Mouse (Mus musculus) forebrain, postnatal 0 days (tissue): Measurements from ENCODE around the gene Lamp1. TPM values are rescaled to one million over a fixed set of nuclear protein-coding genes. Genes with fewer than 3 reads are reported as not detected.

Source experiments
- ATAC-seq: fragments of 200-750 bp; cut with Nextera tagmentation; 2 replicates; pipeline ENCODE4 v1.8.0; 2017; ENCODE audit warnings: mild to moderate bottlenecking, moderate library complexity
- DNase-seq: peaks from one replicate; pipeline ENCODE4 v3.0.0-alpha.2; 2015
- H3K27ac ChIP-seq: fragments of 300-500 bp; sonication (generic); 2 replicates; pipeline ENCODE4 v1.5.1; 2014; ENCODE audit warnings: low read depth, mild to moderate bottlenecking, antibody characterized with exemption, low read length, moderate library complexity, mixed read lengths
- H3K27me3 ChIP-seq: fragments of 300-500 bp; sonication (generic); 2 replicates; pipeline ENCODE4 v1.6.1; 2014; ENCODE audit warnings: mild to moderate bottlenecking, low read length, mixed read lengths; ENCODE audit not compliant: insufficient read depth
- H3K36me3 ChIP-seq: fragments of 300-500 bp; sonication (generic); 2 replicates; pipeline ENCODE4 v1.6.1; 2014; ENCODE audit warnings: mild to moderate bottlenecking, moderate library complexity; ENCODE audit not compliant: insufficient read depth
- H3K4me1 ChIP-seq: fragments of 300-500 bp; sonication (generic); 2 replicates; pipeline ENCODE4 v1.6.1; 2014; ENCODE audit warnings: antibody characterized with exemption; ENCODE audit not compliant: insufficient read depth
- H3K4me2 ChIP-seq: fragments of 300-500 bp; sonication (generic); 2 replicates; pipeline ENCODE4 v1.6.1; 2014; ENCODE audit warnings: low read depth, mild to moderate bottlenecking, moderate library complexity
- H3K4me3 ChIP-seq: fragments of 300-500 bp; sonication (generic); 2 replicates; pipeline ENCODE4 v1.5.1; 2014; ENCODE audit warnings: low read depth, low read length, mixed read lengths
- H3K9ac ChIP-seq: fragments of 300-500 bp; sonication (generic); 2 replicates; pipeline ENCODE4 v1.6.1; 2014; ENCODE audit warnings: mild to moderate bottlenecking
- H3K9me3 ChIP-seq: fragments of 300-500 bp; sonication (generic); 2 replicates; pipeline ENCODE4 v1.6.1; 2016; ENCODE audit warnings: low read length
- CTCF ChIP-seq: sonication (generic); IDR thresholded peaks from 2 replicates; pipeline ENCODE4 v1.5.1; 2016; ENCODE audit warnings: antibody characterized with exemption, control low read depth, low read depth
- WGBS: fragments of 180-500 bp; shearing (Covaris S2); extraction: QIAGEN DNeasy Blood & Tissue Kit; methylation state at CpG from one replicate; pipeline ENCODE4 v1.1.7; 2014; 5-methylcytosine and 5-hydroxymethylcytosine counted together
- microRNA counts: library from miRNA; unstranded; fragments of <30 nt; microRNA quantifications from one replicate; lab custom pipeline; 2015
- microRNA-seq, 2 experiments: library from miRNA; unstranded; fragments of <30 nt; microRNA quantifications; one replicate each; pipeline ENCODE4; 2016
- polyA plus RNA-seq: library from polyadenylated mRNA; unstranded; fragments of >200 nt; fragmentation: Nextera tagmentation; extraction: Ambion mirVana; gene quantifications from 2 replicates; pipeline ENCODE4 v1.2.1, GENCODE M21; 2015
- total RNA-seq: library from RNA; depleted of rRNA; stranded (reverse); fragments of >200 nt; gene quantifications from 2 replicates; pipeline ENCODE4 v1.2.3, GENCODE M21; 2014; rRNA removed

The Lamp1 gene
- total and polyA plus RNA-seq, 2 experiments from 2014 or later: 295 to 373 TPM

DNA sequence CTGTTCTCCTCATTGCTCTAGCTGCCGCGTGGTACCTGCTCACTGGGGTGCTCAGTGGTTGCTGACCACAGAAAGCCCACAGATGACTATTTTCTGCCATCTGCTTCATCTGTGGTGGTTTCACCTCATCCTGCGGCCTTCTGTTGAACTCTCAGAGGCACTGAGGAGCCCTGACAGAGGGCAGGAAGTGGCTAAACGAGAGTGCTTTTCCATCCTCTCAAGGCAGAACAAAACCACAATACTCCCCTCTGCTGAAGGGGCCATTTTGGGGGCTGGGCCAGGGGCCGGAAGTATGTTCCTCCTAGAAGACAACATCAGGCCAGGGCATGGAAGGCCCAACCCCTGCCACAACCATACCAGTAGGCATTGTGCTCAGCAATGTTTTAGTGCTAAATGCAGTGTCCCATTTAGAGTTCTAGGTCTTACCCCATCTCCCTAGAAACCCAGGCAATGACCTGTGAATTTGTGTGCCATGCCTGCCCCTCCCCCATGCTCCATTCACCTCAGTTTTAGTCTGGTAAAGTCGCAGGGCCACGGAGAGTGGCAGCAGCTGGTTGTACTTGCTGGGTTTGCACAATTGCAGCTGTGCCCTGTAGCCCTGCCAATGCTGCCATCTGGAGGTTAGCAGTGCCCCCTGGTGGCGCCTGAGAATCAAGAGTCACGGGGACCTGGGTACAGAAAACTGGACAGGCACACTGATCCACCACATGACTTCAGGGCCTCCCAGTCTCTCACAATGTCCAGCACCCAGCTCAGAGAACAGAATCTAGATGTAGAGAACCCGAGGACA is 54.7 kb downstream of the Lamp1 start:
- Histone ChIP-seq H3K27me3 (no peaks in the 10 kb centered on the region), H3K4me1 (0 out of 2 replicates have a peak, but pooled peaks cover 3% of the 10 kb centered on the region), H3K9ac (no peak overlapping the region), H3K36me3 (no peaks in the 10 kb centered on the region), H3K4me3 (peak overlapping the region; percentile 19; the same call in 1 of the 2 replicates), H3K27ac (no peak overlapping the region), H3K9me3 (no peaks in the 10 kb centered on the region), H3K4me2 (peak overlapping the region; percentile 45)
- ATAC-seq (peak; percentile 87), DNase-seq (peak; percentile 87)
- peak; percentile 87 for TF ChIP-seq CTCF
- WGBS: 22% methylated on average over 10 of the region's 10 CpGs

DNA sequence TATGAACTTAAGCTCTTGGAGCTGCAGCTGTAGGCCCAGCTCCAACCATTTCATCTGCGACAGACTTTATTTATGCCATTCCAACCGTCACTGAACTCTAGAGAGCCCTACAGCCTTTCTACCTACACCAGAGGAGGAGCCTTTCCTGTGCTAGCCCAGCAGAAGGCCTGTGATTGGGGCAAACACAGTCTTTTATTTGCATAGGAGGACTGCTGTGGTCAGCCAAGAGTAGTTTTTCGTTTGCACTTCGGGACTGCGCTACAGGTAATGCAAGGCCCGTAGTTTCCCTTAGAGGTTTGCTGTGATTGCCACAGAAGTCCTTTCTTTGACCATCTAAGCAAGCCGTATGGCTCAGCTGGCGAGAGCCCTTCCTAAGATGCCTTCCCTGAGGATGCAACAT is 57.4 kb downstream of the Lamp1 start:
- no peak for TF ChIP-seq CTCF
- no peak for DNase-seq
- H3K4me1 ChIP-seq: 0 out of 2 replicates have a peak, but pooled peaks cover 3% of the 10 kb centered on the region

DNA sequence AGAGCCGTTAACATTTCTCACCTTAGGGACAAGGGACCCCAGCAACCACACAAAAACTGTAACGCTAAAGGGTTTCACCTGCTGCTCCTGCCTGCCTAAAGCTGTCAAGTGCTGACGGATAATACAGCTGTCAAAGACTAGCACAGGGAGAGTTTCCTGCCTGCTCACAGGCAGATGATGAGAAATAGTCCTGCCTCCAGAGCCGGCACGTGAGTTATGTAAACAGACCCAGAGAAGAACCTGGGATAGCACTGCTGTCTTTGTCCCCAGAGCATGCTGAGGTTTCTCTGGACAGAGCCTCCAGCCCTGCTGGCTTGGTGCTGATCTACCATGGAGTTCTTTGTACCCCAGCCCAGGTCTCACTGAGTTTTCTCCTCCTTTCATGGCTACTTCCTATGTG is 58.1 kb downstream of the Lamp1 start:
- H3K9me3 ChIP-seq: no peaks in the 10 kb centered on the region
- H3K27ac ChIP-seq: no peak overlapping the region
- 66% methylated on average over 5 of the region's 5 CpGs for WGBS
- no peaks in the 10 kb centered on the region for H3K27me3 ChIP-seq
- ATAC-seq (no peak), DNase-seq (no peak)
- no peak overlapping the region for H3K9ac ChIP-seq
- no peak overlapping the region for H3K4me3 ChIP-seq
- no peak overlapping the region for H3K4me2 ChIP-seq
- no peaks in the 10 kb centered on the region for H3K36me3 ChIP-seq
- 0 out of 2 replicates have a peak, but pooled peaks cover 3% of the 10 kb centered on the region for H3K4me1 ChIP-seq
- TF ChIP-seq CTCF: no peak

More for the DNA sequence above, 57.4 kb downstream of the Lamp1 start:
- no peaks in the 10 kb centered on the region for H3K9me3 ChIP-seq
- no peaks in the 10 kb centered on the region for H3K27me3 ChIP-seq
- no peak overlapping the region for H3K4me3 ChIP-seq
- no peaks in the 10 kb centered on the region for H3K36me3 ChIP-seq
- H3K9ac ChIP-seq: no peak overlapping the region
- no peak overlapping the region for H3K27ac ChIP-seq
- no peak overlapping the region for H3K4me2 ChIP-seq
- 77% methylated on average over 8 of the region's 8 CpGs for WGBS
- ATAC-seq: no peak

DNA sequence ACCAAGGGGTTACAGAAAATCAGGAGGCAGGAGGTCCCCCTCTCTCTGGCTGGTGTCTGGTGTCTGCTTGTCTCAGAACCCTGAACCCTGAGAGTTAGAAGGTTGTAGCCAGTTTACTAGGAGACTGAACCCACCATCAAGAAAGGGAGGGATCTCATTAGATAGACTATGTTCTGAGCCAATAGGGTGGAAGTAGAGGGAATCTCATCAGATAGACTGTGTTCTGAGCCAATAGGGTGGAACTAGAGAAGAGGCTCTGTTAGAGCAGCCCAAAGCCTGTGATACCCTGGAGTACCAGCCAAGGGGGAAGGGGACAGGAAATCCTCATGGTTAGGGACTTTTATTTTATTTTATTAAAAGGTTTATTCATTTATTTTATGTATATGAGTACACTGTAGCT is 59.0 kb downstream of the Lamp1 start:
- Histone ChIP-seq H3K9me3 (no peaks in the 10 kb centered on the region), H3K4me3 (no peak overlapping the region), H3K36me3 (no peaks in the 10 kb centered on the region), H3K4me1 (0 out of 2 replicates have a peak, but pooled peaks cover 3% of the 10 kb centered on the region), H3K4me2 (no peak overlapping the region), H3K9ac (no peak overlapping the region), H3K27ac (no peak overlapping the region), H3K27me3 (no peaks in the 10 kb centered on the region)
- no peak for TF ChIP-seq CTCF
- DNase-seq: no peak
- no peak for ATAC-seq

DNA sequence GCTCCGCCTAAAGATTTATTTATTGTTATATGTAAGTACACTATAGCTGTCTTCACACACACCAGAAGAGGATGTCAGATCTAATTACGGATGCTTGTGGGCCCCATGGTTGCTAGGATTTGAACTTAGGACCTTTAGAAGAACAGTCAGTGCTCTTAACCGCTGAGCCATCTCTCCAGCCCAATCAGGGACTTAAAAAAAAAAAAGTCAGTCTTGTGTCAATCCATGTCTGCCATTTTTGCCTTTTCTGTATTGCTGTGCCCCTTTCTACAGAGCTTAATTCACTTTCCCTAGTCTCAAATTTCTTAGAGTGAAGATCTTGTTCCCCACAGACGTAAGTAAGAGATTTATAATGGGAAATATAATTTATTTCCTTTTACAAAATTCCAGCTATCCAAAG is 59.5 kb downstream of the Lamp1 start:
- H3K4me3 ChIP-seq: no peak overlapping the region
- H3K4me2 ChIP-seq: no peak overlapping the region
- no peak overlapping the region for H3K9ac ChIP-seq
- no peak for DNase-seq
- no peaks in the 10 kb centered on the region for H3K36me3 ChIP-seq
- no peaks in the 10 kb centered on the region for H3K9me3 ChIP-seq
- no peaks in the 10 kb centered on the region for H3K27me3 ChIP-seq
- H3K27ac ChIP-seq: no peak overlapping the region
- no peak for TF ChIP-seq CTCF
- 85% methylated on average over 4 of the region's 4 CpGs for WGBS
- no peak for ATAC-seq
- H3K4me1 ChIP-seq: no peaks in the 10 kb centered on the region

DNA sequence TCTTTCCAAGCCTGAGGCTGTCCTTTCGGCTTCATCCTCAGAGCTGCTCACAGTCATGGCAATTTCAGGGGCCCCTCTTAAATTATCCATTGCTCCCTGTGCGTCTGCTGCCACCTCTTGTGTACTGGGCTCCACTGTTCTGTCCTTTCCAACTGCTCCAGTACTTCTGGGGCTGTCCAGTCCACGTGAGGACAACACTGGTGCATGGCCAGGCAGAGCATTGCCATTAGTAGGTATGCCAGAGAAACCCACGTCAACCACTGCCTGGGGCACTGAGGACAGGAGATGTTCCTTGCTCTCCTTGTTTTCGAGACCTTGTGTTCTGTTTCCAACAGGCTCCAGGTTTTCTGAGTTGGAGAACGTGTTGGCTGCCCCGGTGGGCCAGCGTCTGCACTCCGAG is 65.5 kb downstream of the Lamp1 start:
- H3K36me3 ChIP-seq: no peaks in the 10 kb centered on the region
- no peak overlapping the region for H3K4me3 ChIP-seq
- no peak for DNase-seq
- H3K27ac ChIP-seq: no peak overlapping the region
- H3K9ac ChIP-seq: no peak overlapping the region
- H3K4me1 ChIP-seq: no peaks in the 10 kb centered on the region
- no peaks in the 10 kb centered on the region for H3K9me3 ChIP-seq
- no peak for TF ChIP-seq CTCF
- H3K27me3 ChIP-seq: no peaks in the 10 kb centered on the region
- H3K4me2 ChIP-seq: no peak overlapping the region
- 88% methylated on average over 9 of the region's 9 CpGs for WGBS
- ATAC-seq: no peak

MicroRNAs within 50 kb of the gene (microRNA counts, 519-probe panel; counts per million panel counts)
- microRNA mmu-miR-1968 (lab: Ali Mortazavi, UCI): not detected

Small RNAs within 50 kb of the gene (microRNA-seq; reads per million reads assigned to microRNA genes)
- gene Mir1968 (18.2 to 22.0 reads per million in 2 experiments), gene Mir7065 (0 to 0.24 reads per million in 2 experiments)

Other genes with a start within 250 kb of the Lamp1 start
- gene F7, start 133.1 kb upstream of the Lamp1 start, total RNA-seq: 0.08 and 0.33 TPM in 2 replicates
- 0.08 and 0.15 TPM in 2 replicates for gene F7, start 133.1 kb upstream of the Lamp1 start, polyA plus RNA-seq
- 0.15 and 0.33 TPM in 2 replicates for gene F10, start 121.9 kb upstream of the Lamp1 start, total RNA-seq
- 0.16 and 0.25 TPM in 2 replicates for gene F10, start 121.9 kb upstream of the Lamp1 start, polyA plus RNA-seq
- 0.24 TPM in 1 of 2 replicates, not detected in the other for gene Proz, start 98.2 kb upstream of the Lamp1 start, total RNA-seq
- gene Proz, start 98.2 kb upstream of the Lamp1 start, polyA plus RNA-seq: 0.91 TPM in 2 replicates
- gene Pcid2, start 53.7 kb upstream of the Lamp1 start, total RNA-seq: 27.1 and 30.3 TPM in 2 replicates
- gene Pcid2, start 53.7 kb upstream of the Lamp1 start, polyA plus RNA-seq: 25.8 and 32.2 TPM in 2 replicates
- gene Cul4a, start 53.5 kb upstream of the Lamp1 start, total RNA-seq: 72.6 and 101 TPM in 2 replicates
- gene Cul4a, start 53.5 kb upstream of the Lamp1 start, polyA plus RNA-seq: 52.8 and 59.4 TPM in 2 replicates
- 10.8 and 13.2 TPM in 2 replicates for gene Grtp1, start 41.5 kb downstream of the Lamp1 start, total RNA-seq
- gene Grtp1, start 41.5 kb downstream of the Lamp1 start, polyA plus RNA-seq: 17.2 and 22.7 TPM in 2 replicates
- 0.67 and 1.2 TPM in 2 replicates for gene Adprhl1, start 95.0 kb downstream of the Lamp1 start, total RNA-seq
- not detected in 2 replicates for gene Adprhl1, start 95.0 kb downstream of the Lamp1 start, polyA plus RNA-seq
- 33.7 and 34.3 TPM in 2 replicates for gene Dcun1d2, start 129.0 kb downstream of the Lamp1 start, total RNA-seq
- 24.2 and 27.2 TPM in 2 replicates for gene Dcun1d2, start 129.0 kb downstream of the Lamp1 start, polyA plus RNA-seq
- gene Tmco3, start 129.0 kb downstream of the Lamp1 start, total RNA-seq: 21.1 and 24.9 TPM in 2 replicates
- gene Tmco3, start 129.0 kb downstream of the Lamp1 start, polyA plus RNA-seq: 13.9 and 25.9 TPM in 2 replicates
- 80.4 and 81.5 TPM in 2 replicates for gene Tfdp1, start 179.6 kb downstream of the Lamp1 start, total RNA-seq
- 80.8 and 96.8 TPM in 2 replicates for gene Tfdp1, start 179.6 kb downstream of the Lamp1 start, polyA plus RNA-seq
- gene Atp4b, start 237.7 kb downstream of the Lamp1 start, total RNA-seq: not detected in 2 replicates
- gene Atp4b, start 237.7 kb downstream of the Lamp1 start, polyA plus RNA-seq: not detected in 2 replicates
- 0.14 TPM in 1 of 2 replicates, not detected in the other for gene Grk1, start 245.9 kb downstream of the Lamp1 start, total RNA-seq
- gene Grk1, start 245.9 kb downstream of the Lamp1 start, polyA plus RNA-seq: 0.02 TPM in 1 of 2 replicates, not detected in the other